Mouse (Mus musculus) thymus, postnatal 4 days (tissue): ENCODE measurements around the gene AA467197.
A peak's percentile ranks its signal among the peaks of the same experiment; 100 is the strongest.

ENCODE experiments used
- DNase-seq: peaks from one replicate; pipeline ENCODE4 v3.0.0; 2021

AA467197 gene

DNA sequence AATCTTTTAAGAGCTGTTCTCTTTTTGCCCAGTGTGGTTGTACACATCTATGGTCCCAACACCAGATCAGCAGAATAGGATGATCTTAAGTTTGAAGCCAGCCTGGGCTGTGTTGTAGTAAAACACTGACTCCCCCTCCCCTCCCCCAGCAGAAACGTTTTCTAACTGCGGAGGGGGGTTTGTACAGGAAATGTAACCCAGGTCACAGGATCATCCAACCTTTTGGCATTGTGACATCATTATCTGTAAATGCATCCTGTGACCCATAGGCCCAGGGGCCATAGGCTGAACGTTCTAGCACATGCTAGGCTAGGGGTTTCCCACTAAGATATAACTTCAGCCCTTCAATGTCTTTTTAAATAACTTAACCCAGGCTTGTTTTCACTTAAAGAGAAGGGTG is at the start of gene AA467197:
TSS of gene AA467197 (plus strand) at position 301 of the 400 bp plus-strand sequence.
- DNase-seq = no peak

DNA sequence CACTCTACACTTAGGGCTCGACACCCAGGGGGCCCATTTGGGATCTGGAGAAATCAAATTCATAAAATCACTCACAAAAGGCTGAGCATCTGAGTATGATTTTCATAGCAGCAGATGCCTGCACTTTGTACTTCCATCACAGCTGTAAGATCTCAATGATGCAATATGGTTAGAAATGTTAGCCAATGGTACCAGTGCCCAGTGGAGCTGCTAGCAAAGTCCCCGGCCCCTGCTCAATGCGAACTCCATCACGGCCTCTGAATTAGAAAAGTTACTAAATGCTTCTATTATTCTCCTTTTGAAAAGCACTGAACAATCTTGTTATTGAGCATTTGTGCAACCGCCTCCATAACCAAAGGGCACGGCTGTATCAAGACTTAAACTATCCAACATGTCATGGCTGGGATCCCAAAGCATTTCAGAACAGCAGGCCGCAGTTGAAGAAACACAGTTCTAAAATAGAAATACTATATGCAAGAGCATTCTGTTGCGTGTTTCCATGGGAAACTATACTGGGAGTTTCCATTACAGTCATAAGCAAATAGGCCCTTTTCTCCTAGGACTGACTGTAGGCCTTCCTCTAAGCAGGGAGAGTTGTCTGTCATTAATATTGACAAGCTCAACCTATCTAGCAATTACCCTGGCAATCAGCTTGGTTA is 48.8 kb upstream of the AA467197 start:
- no peak for DNase-seq

DNA sequence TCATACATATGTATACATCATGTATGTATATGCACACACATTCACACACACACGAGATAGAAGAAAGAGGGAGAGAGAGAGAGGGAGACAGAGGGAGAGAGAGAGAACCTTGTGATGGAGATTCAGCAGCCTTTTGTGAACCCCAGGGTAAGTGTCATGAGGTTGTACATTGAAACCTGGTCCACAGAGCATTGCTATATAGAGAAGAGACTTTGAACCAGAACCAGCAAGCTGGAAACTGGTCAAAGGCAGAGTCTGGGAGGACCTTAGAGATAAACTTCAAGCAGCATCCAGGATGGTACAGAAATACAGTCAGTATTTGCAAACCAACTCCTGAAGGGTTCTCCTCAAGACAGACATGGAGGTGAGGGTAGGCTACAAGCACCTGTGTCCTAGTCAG is 46.4 kb upstream of the AA467197 start:
- DNase-seq = no peak

GRCm38 (mm10) chr2:122591213-122591612 is 45.6 kb upstream of the AA467197 start:
- no peak for DNase-seq

DNA sequence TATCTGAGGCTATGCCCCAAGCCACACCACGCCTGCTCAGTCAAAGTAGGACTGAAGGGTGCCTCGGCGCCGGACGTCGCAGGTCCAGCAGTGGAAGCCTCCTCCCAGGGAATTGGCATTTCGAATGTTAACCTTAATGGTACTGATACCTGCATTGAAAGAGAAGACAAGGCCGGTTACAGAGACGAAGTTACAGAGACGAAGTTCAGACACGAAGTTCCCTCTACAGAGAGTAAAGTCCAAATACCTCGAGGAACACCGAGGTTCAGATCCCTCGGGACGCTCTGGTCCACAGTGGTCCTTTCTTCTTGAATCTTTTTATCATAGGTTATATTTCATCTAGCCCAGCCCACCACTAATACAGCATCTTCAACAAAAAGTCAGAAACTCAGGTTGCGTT is 41.3 kb upstream of the AA467197 start:
- no peak for DNase-seq

DNA sequence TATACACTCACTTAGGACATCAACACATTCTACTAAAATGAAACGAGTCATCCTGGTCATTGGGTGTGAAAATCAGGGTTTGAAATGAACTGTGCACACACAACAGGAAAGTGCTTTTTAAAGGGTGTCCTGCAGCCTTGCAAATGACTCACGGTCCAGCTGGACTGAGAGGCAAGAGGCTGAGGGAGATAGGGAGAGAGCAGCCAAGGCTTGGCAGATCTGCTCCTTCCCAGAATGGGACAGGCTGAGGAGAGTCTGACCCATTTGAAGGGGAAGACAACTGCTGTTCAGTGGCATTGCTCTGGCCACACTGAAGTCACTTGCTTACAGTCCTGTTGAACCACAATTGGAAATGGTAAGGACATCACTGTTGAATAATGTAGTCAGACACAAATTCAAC is 37.0 kb upstream of the AA467197 start:
- DNase-seq = no peak

DNA sequence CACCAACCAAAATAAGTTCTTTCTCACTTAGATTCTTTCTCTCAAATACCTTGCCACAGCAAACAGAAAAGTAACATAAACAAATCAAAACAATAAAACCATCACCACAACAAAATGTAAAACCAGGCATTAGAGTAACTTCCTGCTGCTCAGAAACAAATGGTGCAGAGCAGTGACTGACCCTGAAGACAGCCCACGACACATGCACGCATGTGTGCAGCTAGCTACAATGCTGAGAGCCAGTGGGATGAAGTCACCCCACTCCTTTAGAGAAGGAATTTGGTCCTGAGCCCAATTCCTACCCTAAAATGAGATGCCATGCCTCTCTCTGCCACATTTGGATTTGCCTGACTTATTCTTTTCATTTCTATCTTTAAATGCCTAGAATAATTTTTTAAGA is 35.4 kb upstream of the AA467197 start:
- no peak for DNase-seq

GRCm38 (mm10) chr2:122605829-122606228 is 31.0 kb upstream of the AA467197 start:
- no peak for DNase-seq

DNA sequence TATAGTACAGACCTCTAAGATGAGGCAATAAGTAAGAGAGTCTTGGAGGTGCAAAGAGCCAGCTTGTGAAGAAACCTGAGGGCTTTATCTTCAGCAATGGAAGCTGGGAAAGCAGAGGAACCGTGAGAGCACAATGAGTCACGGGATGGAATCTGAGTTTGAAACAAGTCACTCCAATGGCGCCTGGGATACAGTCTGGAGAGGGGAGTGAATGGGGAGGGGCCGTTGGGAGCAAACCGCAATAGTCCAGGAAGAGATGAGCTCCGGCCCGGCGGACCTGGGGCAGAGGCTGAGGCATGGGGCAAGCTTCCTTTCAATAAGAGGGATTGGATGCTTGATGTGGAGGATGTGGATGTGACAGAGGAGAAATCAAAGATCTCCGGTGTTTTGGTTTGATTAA is 28.0 kb upstream of the AA467197 start:
- no peak for DNase-seq

GRCm38 (mm10) chr2:122610746-122611653 is 25.8 kb upstream of the AA467197 start, which contains the start of gene Gatm:
Gatm (minus strand) TSS chr2:122611303.
- DNase-seq = peak; percentile 54

- no peak for DNase-seq
Measured at GRCm38 (mm10) chr2:122611654-122611973, 25.2 kb upstream of the AA467197 start.

GRCm38 (mm10) chr2:122616237-122616636 is 20.5 kb upstream of the AA467197 start:
- DNase-seq = no peak

DNA sequence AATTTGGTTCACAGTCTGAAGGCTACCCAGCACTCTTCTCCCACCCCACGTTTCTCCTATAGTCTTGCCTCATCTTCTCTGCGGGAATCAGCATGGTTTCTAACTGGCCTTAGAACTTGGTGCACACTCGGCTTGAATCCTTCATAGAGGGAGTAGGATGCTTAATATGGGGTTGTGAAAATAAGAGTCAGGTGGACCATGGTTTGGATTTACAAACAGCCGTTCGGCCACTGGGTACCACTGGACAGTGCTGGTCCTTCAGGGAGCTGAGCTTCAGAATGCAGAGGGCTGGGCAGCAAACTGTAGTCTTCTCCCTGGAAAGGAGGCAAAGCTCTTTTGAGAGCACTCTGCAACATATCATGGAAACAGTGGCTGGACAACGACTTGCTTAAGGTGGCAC is 19.0 kb upstream of the AA467197 start:
- DNase-seq = no peak

- no peak for DNase-seq
Measured at GRCm38 (mm10) chr2:122618719-122619118, 18.1 kb upstream of the AA467197 start.

GRCm38 (mm10) chr2:122621337-122622110 is 15.3 kb upstream of the AA467197 start:
- DNase-seq = no peak

DNA sequence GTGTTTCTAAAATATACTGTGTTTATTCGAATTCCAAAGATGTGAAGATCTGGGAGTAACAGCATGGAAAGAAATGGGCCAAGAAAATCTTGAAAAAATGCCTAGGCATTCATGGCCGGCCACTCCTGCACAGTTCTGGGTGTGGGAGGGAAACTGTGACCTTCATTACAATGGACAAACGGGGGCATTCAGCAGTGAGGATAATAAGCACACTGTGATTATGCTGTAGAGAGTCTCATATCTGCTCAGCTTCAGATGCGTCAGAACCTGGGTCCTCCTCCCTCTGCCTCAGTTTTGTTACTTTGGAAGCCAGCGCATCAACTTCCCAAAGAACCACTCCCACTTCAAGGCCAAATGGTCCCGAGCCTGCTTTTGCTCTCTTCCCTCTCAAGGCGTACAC is 10.9 kb upstream of the AA467197 start:
- DNase-seq = no peak

DNA sequence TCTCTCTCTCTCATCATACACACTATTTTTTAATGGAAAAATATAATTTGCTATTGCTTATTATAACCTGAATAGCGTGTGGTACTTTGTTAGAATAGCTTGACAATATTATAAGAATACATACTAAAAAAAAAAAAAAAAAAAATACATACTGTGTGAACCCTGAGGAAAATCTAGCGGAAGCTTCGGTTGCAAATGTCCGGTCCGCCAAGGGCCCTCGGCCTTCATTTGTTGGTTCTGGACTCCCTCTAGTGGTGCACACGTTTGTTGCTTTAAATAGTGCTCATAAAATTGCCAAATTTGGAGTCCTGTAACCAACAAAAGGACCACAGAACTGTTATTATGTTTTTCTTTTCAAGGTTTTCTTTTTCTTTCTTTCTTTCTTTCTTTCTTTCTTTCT is 7.8 kb upstream of the AA467197 start:
- DNase-seq = peak; percentile 68

- DNase-seq = no peak
Measured at GRCm38 (mm10) chr2:122629871-122630270, 6.9 kb upstream of the AA467197 start.

DNA sequence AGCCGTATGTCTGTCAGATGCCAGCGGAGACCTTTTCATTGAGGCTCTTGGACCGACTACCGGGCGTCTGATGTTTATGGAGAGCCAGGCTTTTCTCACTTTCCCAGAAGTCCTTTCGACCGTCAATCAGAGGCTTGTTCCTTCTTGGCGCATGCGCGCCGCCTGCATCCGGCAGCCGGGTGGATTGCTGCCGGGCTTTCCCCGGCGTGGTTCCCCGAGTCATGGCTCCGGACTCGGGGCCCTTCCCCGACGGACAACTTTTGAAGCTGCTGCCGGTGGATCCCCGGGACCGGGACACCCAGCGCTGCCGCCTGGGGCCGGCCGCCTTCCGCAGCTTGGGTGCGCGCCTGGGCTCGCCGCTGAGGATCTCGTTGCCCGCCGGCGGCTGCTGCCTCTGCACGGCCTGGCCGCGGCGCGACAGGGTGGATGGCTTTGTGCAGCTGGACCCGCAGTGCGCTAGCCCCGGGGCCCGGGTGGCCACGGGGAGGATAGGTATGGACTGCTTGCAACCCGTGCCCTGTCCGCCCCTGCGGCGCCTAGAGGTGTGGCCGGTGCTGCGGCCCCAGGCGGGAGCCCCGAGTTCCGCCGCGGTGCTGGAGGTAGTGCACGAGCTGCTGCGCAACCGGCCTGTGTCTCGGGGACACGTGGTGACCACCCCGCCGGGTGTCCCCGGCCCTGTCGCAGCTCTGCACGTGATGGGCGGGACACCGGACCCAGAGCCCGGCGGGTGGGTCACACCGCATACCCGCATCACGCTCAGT is 6.1 kb upstream of the AA467197 start:
- peak; percentile 88 for DNase-seq

GRCm38 (mm10) chr2:122631226-122631801 is 5.5 kb upstream of the AA467197 start:
- peak; percentile 61 for DNase-seq

- peak; percentile 91 for DNase-seq
Measured at GRCm38 (mm10) chr2:122637526-122637997, 776 bp downstream of the AA467197 start.

GRCm38 (mm10) chr2:122638029-122638428 is 1.2 kb downstream of the AA467197 start:
- DNase-seq = no peak
